Mouse (Mus musculus) heart, adult 18-20 months (tissue): Measurements from ENCODE around the gene Rsl24d1. TPM values are rescaled to one million over a fixed set of nuclear protein-coding genes. Genes with fewer than 3 reads are reported as not detected.

Source experiments
- total RNA-seq, 2 experiments: library from RNA; stranded (reverse); gene quantifications; 2 replicates each; pipeline ENCODE4 v1.2.3; 2021

The Rsl24d1 gene
- total RNA-seq, 2 experiments from 2014 or later = 46.0 to 53.9 TPM

Other genes starting within 250 kb of the Rsl24d1 start
- gene Pygo1, start 187.8 kb upstream of the Rsl24d1 start, total RNA-seq = 10 to 100 TPM; 13.5 to 14.9 TPM
- under 1 TPM; 0.30 to 0.57 TPM for gene Dyx1c1, start 154.6 kb upstream of the Rsl24d1 start, total RNA-seq
- not detected for gene Gm44503, start 154.6 kb upstream of the Rsl24d1 start, total RNA-seq
- gene Ccpg1os, start 128.0 kb upstream of the Rsl24d1 start, total RNA-seq = 1 to 10 TPM; 5.8 to 6.7 TPM
- gene Ccpg1, start 128.0 kb upstream of the Rsl24d1 start, total RNA-seq = 10 to 100 TPM; 84.9 to 95.1 TPM
- gene Pigb, start 73.0 kb upstream of the Rsl24d1 start, total RNA-seq = 1 to 10 TPM; 1.8 to 2.5 TPM
- gene Rab27a, start 68.6 kb upstream of the Rsl24d1 start, total RNA-seq = 1 to 10 TPM; 5.1 to 6.9 TPM
- gene Khdc3, start 11.6 kb upstream of the Rsl24d1 start, total RNA-seq = under 1 TPM; 0.40 to 0.46 TPM
- gene Gm20509, start 11.0 kb upstream of the Rsl24d1 start, total RNA-seq = not detected